Mouse (Mus musculus) E14TG2a.4 (cell line): ENCODE results near the gene Atf1.

Experiments
- CTCF ChIP-seq: conservative IDR thresholded peaks from 2 replicates; pipeline ENCODE4 v1.5.1; 2014; ENCODE audit warnings: low read length
- NANOG ChIP-seq: IDR thresholded peaks from 2 replicates; pipeline ENCODE4 v1.6.1; 2014; ENCODE audit warnings: borderline replicate concordance, low read length, mixed read lengths
- POU5F1 ChIP-seq: IDR thresholded peaks from 2 replicates; pipeline ENCODE4 v1.6.1; 2014; ENCODE audit warnings: low read length, borderline replicate concordance

DNA sequence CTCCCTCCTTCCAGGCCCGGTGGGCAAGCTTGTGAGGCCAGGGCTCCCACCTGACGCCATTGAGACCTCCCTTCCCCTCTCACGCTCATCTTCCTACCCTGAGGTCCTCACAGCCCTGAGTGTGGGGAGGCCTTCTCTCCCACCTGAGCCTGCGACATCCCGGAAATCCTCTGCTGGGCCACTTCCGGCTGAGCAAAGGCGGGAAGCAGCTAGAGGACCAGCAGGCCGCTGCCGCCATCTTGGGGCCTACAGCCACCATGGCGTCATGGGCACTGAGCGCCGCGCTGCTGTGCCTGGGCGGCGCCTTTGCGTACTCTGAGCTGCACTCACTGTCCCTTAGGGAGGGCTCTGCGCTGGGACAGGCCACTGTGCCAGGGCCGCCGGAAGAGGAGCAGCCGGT, 53.0 kb downstream of the Atf1 start, which contains the start of gene Tmprss12:
- TF ChIP-seq CTCF (no peak), NANOG (no peak), POU5F1 (no peak)
